Mouse (Mus musculus) liver, embryonic 11.5 days (tissue): ENCODE data around the gene Rapgef1. TPM values are rescaled to one million over a fixed set of nuclear protein-coding genes. Genes with fewer than 3 reads are reported as not detected.

ENCODE experiments used
- ATAC-seq: fragments of 200-750 bp; cut with Nextera tagmentation; replicated peaks from 2 replicates; pipeline ENCODE4 v1.8.0; 2017; ENCODE audit warnings: moderate number of reproducible peaks, mild to moderate bottlenecking, moderate TSS enrichment, moderate library complexity; ENCODE audit not compliant: low FRiP score
- DNase-seq: peaks from one replicate; pipeline ENCODE4 v3.0.0-alpha.2; 2017; ENCODE audit warnings: low spot score
- H3K27ac ChIP-seq: fragments of 300-500 bp; sonication (generic); 2 replicates; pipeline ENCODE4 v1.5.1; 2014; ENCODE audit warnings: mild to moderate bottlenecking, low read depth, low read length, control low read depth
- H3K27me3 ChIP-seq: fragments of 300-500 bp; sonication (generic); replicated peaks from 2 replicates; pipeline ENCODE4 v1.6.1; 2014; ENCODE audit warnings: low read length, mixed read lengths; ENCODE audit not compliant: control insufficient read depth, insufficient read depth
- H3K36me3 ChIP-seq: fragments of 300-500 bp; sonication (generic); 2 replicates; pipeline ENCODE4 v1.6.1; 2014; ENCODE audit warnings: mild to moderate bottlenecking, low read length, moderate library complexity, mixed read lengths; ENCODE audit not compliant: control insufficient read depth, insufficient read depth
- H3K4me1 ChIP-seq: fragments of 300-500 bp; sonication (generic); replicated peaks from 2 replicates; pipeline ENCODE4 v1.6.1; 2014; ENCODE audit warnings: low read length, mixed read lengths; ENCODE audit not compliant: control insufficient read depth, insufficient read depth
- H3K4me2 ChIP-seq: fragments of 300-500 bp; sonication (generic); 2 replicates; pipeline ENCODE4 v1.6.1; 2014; ENCODE audit warnings: mild to moderate bottlenecking, control low read depth, moderate library complexity
- H3K4me3 ChIP-seq: fragments of 300-500 bp; sonication (generic); 2 replicates; pipeline ENCODE4 v1.5.1; 2014; ENCODE audit warnings: low read depth, low read length, control low read depth
- H3K9ac ChIP-seq: fragments of 300-500 bp; sonication (generic); 2 replicates; pipeline ENCODE4 v1.6.1; 2014; ENCODE audit warnings: low read depth, low read length, control low read depth
- H3K9me3 ChIP-seq: fragments of 300-500 bp; sonication (generic); 2 replicates; pipeline ENCODE4 v1.6.1; 2016; ENCODE audit warnings: low read length, inconsistent platforms, mixed read lengths; ENCODE audit not compliant: control insufficient read depth
- WGBS: fragments of 180-500 bp; shearing (Covaris S2); extraction: QIAGEN DNeasy Blood & Tissue Kit; methylation state at CpG from one replicate; pipeline ENCODE4 v1.1.7; 2014; 5-methylcytosine and 5-hydroxymethylcytosine counted together
- polyA plus RNA-seq: library from polyadenylated mRNA; unstranded; fragments of >200 nt; fragmentation: Nextera tagmentation; extraction: Ambion mirVana; gene quantifications from 2 replicates; pipeline ENCODE4 v1.2.1, GENCODE M21; 2014

Gene Rapgef1
- 15.2 and 16.5 TPM in 2 replicates for polyA plus RNA-seq

DNA sequence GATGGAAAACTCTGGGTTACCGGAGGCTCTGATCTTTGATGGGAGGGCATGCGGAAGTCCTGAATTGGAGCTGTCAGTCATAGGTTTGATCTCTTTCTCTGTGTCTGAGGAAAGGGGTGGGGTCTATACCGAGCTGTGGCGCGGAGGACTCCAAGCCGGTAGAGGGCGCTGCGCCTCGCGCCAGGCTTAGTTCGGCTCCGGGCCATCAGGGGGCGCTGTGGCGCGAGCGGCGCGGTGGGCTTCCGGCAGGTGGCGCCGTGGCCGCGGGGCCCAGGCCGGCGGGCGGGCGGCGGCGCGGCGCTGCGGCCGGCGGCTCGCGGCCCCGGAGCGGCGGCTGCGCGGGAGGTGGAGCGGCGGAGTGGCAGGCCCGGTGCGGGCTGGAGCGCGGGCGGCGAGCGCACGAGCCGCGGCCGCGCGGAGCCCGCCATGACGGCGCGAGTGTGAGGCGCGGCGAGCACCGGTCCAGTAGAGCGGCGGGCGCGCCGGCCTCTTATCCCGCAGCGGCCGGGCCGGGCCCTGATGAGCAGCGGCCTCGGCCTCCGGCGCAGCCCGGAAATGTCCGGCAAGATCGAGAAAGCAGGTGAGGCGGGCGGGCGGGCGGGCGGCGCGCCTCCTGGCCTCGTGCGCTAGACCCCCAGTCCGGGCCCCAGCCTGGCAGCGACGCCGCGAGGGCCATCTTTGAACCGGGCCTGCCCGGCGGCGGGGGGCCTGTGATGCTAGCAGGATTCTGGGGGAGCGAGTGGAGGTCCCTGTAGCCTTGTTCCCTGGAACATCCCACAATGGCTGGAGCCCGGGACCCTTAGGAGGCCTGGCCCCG lies at the start of gene Rapgef1:
Rapgef1 (plus strand) TSS at position 237 of the 817 bp plus-strand sequence.
- peak; percentile 86 for DNase-seq
- under 1% methylated on average over 83 of the region's 101 CpGs for WGBS
- H3K4me1 ChIP-seq: peaks cover 43% of the 10 kb centered on the region
- no peaks in the 10 kb centered on the region for H3K36me3 ChIP-seq
- H3K27me3 ChIP-seq: no peaks in the 10 kb centered on the region
- peak within 1 kb of the TSS; percentile 88 for H3K4me3 ChIP-seq
- H3K9ac ChIP-seq: peak within 1 kb of the TSS; percentile 93
- H3K27ac ChIP-seq: peak within 1 kb of the TSS; percentile 86
- H3K4me2 ChIP-seq: peak within 1 kb of the TSS; percentile 78
- ATAC-seq: peak; percentile 73
- no peaks in the 10 kb centered on the region for H3K9me3 ChIP-seq

DNA sequence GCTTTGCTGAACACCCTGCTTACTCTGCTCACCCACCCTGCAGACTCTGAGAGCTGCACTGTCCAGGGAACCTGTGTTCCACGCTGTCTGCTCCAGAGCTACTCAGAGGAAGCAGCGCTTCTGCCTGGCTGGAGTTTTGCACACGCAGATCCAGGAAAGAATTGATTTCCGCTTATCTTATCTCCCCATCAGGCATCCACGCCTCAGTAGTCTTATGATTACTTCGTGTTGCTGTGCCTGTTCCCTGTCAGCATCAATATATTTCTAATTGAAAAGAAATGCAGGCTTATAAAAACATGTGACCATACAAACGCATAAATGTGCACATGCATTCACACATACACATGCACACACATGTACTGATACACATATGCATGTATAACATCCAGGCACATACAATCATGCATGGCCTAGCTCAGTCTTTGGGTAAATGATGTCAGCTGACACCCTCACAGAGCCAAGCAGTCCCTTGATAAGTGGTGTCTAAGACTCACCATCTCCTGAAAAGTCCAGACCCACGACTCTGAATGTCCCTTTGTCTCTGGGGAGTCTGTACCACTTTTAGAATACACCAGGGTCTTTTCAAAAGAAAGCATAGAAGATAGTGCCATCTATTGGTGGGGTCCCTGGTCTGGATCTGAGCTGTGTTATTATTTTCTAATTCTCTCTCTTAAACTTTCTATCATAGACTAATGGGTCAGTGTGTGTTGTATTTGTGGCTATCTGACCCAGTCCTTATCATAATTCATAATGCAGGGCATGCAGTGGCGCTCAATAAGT lies 47.4 kb upstream of the Rapgef1 start:
- Histone ChIP-seq H3K4me2 (no peak overlapping the region), H3K9me3 (no peaks in the 10 kb centered on the region), H3K4me3 (no peak overlapping the region), H3K27ac (no peak overlapping the region), H3K36me3 (no peaks in the 10 kb centered on the region), H3K27me3 (0 out of 2 replicates have a peak, but pooled peaks cover 2% of the 10 kb centered on the region), H3K9ac (no peak overlapping the region), H3K4me1 (no peaks in the 10 kb centered on the region)
- ATAC-seq (no peak), DNase-seq (no peak)
- 53% methylated on average over 9 of the region's 9 CpGs for WGBS

DNA sequence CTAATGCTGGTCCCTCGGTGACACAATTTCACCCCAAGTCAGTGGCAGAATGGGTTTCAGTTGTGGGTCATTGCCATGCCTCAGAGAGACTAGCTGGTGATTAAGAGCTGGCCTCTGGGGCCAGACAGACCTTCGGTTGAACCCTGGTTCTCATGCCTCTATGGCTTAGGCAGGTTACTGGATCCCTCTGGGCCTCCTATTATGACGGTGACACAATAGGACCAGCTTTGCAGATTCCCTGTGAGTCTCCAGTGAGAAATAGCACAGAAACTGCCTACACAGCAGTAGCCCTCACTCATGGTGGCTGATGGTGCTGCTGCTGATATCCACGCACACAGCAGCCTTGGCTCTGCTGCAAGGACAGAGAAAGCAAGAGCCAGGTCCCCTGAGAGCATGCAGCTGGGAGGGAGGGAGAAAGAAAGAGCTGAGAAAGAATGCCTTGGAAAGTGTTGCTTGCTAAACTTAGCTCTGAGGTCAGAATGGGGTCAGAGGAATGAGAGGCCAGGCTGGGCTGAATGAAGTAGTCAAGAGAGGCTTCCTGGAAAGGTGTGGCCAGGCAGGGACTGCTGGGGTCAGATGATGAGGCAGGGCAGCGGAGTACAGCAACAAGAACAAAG lies 46.6 kb upstream of the Rapgef1 start:
- Histone ChIP-seq H3K9ac (no peak overlapping the region), H3K4me2 (no peak overlapping the region), H3K9me3 (no peaks in the 10 kb centered on the region), H3K4me1 (no peaks in the 10 kb centered on the region), H3K27me3 (0 out of 2 replicates have a peak, but pooled peaks cover 2% of the 10 kb centered on the region), H3K36me3 (no peaks in the 10 kb centered on the region), H3K27ac (no peak overlapping the region), H3K4me3 (no peak overlapping the region)
- 65% methylated on average over 5 of the region's 5 CpGs for WGBS
- DNase-seq (no peak), ATAC-seq (no peak)

DNA sequence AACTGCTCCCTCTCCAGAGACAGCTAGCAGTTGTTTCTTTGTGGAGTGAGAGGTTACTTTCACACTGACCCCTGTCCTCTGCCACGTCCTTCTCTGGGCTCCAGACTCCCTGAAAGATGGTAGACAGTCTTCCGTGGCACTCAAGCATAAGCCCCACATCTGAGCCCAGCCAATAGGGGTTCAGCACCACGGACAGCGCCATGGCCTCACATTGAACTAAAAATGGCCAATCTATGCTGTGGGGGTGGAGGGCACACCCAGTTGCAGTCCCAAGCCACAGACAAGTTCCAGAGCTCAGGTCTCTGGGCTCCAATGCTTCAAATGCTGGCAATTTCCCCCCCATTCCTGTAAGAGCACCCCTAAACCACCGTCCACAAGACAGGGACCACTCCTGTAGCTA lies 45.9 kb upstream of the Rapgef1 start:
- Histone ChIP-seq H3K27me3 (peaks cover 2% of the 10 kb centered on the region; the same call in 1 of the 2 replicates), H3K9me3 (no peaks in the 10 kb centered on the region), H3K4me3 (no peak overlapping the region), H3K4me1 (no peaks in the 10 kb centered on the region), H3K4me2 (no peak overlapping the region), H3K9ac (no peak overlapping the region), H3K36me3 (no peaks in the 10 kb centered on the region), H3K27ac (no peak overlapping the region)
- peak; percentile 81 for DNase-seq
- ATAC-seq: no peak
- WGBS: 9% methylated on average over 5 of the region's 5 CpGs

DNA sequence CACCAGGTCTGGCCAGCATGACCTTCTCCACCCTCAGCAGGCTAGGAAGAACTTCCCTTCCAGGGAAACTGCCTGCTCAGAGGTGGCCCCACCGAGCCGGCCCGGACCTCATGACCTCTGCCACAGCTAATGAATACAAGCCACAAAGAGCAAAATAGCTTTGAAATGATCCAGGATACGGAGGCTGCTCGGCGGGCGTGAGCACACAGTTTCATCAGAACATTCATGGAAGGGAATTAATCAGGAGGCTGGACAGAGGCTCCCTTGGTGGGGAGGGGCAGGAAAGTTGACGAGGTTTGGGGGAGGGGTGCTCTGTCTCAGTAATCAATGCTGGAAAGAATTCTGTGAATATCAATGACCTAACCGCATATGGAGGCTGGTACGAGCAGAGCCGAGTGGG lies 45.3 kb upstream of the Rapgef1 start:
- no peak for DNase-seq
- ATAC-seq: no peak
- Histone ChIP-seq H3K4me2 (no peak overlapping the region), H3K4me3 (no peak overlapping the region), H3K9ac (no peak overlapping the region), H3K9me3 (no peaks in the 10 kb centered on the region), H3K27ac (no peak overlapping the region), H3K36me3 (no peaks in the 10 kb centered on the region), H3K4me1 (no peaks in the 10 kb centered on the region), H3K27me3 (peaks cover 2% of the 10 kb centered on the region; the same call in 1 of the 2 replicates)
- 45% methylated on average over 11 of the region's 11 CpGs for WGBS

DNA sequence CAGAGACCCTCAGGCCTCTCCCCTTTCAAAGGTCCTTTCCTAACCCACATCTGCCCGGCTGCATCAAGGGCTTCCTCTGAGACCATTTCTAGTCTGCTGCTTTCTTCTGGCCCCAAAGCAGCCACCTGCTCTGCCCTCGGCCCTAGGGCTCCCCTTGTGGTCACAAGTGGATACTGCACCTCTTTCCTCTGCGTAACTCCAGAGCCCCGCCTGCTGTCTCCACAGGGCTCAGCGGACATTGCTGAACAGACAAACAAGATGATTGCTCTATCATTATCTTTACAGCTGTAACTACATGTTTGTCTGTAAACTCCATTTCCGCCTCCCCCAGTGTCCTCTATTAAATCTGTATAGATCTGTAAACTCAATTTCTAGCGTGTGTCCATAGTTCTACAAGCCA lies 37.1 kb upstream of the Rapgef1 start:
- Histone ChIP-seq H3K27ac (no peak overlapping the region), H3K4me2 (no peak overlapping the region), H3K36me3 (no peaks in the 10 kb centered on the region), H3K9me3 (no peaks in the 10 kb centered on the region), H3K9ac (no peak overlapping the region), H3K4me1 (no peaks in the 10 kb centered on the region), H3K27me3 (peaks cover 3% of the 10 kb centered on the region; the same call in 1 of the 2 replicates), H3K4me3 (no peak overlapping the region)
- peak; percentile 68 for DNase-seq
- 3% methylated on average over 7 of the region's 7 CpGs for WGBS
- no peak for ATAC-seq

DNA sequence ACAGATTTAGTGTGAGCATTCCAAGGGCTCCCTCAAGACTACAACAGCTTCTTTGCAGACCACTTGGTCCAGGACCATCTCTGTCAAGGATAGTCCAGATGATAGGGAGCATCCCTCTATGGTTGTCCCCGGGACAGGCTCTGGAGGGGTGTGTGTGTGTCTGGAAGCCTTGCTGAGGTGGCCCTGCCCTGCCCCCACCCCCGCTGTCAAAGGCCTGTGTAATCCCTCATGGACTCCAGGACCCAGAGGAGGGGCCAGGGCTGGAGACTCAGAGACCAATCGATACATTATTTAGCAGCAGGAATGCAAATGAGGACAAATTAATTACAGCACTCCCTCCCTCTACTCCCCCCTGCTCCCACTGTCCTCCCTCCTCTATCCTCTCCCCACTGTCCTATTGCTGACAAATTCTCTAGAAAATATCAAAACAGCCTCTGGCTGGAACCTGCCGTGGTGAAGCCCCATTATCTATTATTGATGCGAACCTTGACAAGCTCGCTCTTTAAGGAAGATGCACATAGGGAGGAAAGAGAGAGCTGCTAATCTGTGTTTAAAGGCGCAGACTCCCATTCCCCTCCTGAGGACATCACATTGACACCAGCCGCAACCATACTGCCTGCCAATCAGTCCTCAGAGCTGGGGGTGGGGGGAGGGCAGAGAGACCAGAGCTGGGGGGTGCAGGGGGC lies 33.4 kb upstream of the Rapgef1 start:
- ATAC-seq (no peak), DNase-seq (no peak)
- Histone ChIP-seq H3K4me1 (no peaks in the 10 kb centered on the region), H3K9me3 (no peaks in the 10 kb centered on the region), H3K4me3 (no peak overlapping the region), H3K4me2 (no peak overlapping the region), H3K9ac (no peak overlapping the region), H3K36me3 (no peaks in the 10 kb centered on the region), H3K27ac (no peak overlapping the region), H3K27me3 (0 out of 2 replicates have a peak, but pooled peaks cover 3% of the 10 kb centered on the region)
- WGBS: 29% methylated on average over 8 of the region's 8 CpGs

DNA sequence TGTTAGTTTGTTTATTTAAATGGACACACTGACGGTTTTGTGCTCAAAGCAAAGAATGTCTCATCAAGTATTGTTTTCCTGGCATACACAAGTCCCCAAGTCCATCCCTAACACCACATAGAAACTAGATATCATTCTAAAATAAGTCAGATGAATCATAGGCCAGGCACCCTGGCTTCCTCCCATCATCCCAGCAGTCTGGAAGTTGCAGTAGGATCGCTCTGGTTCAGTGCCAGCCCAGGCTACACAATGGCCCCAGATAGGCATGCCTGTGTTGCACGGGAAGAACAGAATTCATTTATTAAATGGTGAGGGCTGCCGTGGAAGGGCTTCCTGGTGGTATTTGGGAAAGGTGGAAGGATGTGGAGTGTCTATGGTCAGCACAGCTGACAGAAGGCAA lies 31.5 kb upstream of the Rapgef1 start:
- no peaks in the 10 kb centered on the region for H3K4me1 ChIP-seq
- ATAC-seq: no peak
- no peaks in the 10 kb centered on the region for H3K9me3 ChIP-seq
- no peaks in the 10 kb centered on the region for H3K36me3 ChIP-seq
- H3K4me2 ChIP-seq: no peak overlapping the region
- DNase-seq: no peak
- no peak overlapping the region for H3K27ac ChIP-seq
- 0 out of 2 replicates have a peak, but pooled peaks cover 3% of the 10 kb centered on the region for H3K27me3 ChIP-seq
- WGBS: 70% methylated on average over 4 of the region's 4 CpGs
- H3K4me3 ChIP-seq: no peak overlapping the region
- H3K9ac ChIP-seq: no peak overlapping the region
